Comparison of ENCODE assay signal across 22 mouse cellular contexts in the genomic region with DNA sequence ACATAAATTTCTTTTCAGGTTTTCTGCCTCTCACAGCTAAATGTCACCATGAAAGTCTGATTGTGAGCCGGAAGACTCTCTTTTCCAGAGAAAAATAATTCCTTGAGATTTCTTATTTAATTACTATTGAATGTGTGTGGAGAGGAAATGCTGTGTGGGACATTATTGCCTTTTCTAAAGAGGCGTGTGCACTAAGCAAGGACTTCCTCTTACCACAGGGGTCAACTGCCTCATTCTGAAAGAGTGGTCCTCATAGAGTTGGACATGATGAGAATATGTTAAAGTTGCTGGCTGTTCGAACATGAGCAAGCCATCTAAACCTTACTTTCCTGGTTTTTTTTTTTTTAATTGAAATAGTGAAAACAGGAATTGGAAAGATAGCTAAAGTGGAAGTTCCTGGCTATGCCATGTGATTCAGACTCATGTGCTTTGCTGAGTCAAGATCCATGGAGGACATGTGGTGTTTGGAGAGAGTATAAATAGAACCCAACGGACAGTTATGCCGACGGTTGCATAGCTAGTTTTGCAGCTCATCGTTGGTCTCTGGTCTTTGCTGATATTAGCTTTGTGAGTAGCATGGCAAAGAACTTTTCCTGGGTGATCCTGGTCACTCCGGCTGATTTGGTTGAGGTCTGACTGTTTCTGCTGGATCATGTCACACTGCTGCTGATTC. TPM values are rescaled to one million over a fixed set of nuclear protein-coding genes. Genes with fewer than 3 reads are reported as not detected.
DNase-seq lines count a peak whose midpoint lies in the region; ATAC-seq and TF ChIP-seq lines count a peak whose summit lies in the region.
"Had no signal": no experiment of that assay in that cellular context is flagged by ENCODE, and none has a peak within 500 bp of the region (broad histone marks: within the 10 kb centered on the region; RNA-seq: fewer than 3 reads in every experiment).

No protein-coding gene starts in this region.

- no peak for TF ChIP-seq POLR2A in liver, adult 2 months (IDR thresholded peaks at IDR 0.05; ENCODE audit: extremely low read depth, insufficient read depth, low read length)

- no peak for ATAC-seq in liver, embryonic 11.5 days (replicated peaks; ENCODE audit: low FRiP score)
- no peak for ATAC-seq in hindbrain, embryonic 14.5 days (ENCODE audit: low FRiP score)
- no peak for ATAC-seq in neural tube, embryonic 15.5 days (ENCODE audit: low FRiP score)
- ATAC-seq: forebrain, embryonic 15.5 days; hindbrain, postnatal 0 days had no signal

- no peaks in the 10 kb centered on the region for H3K36me3 ChIP-seq in liver, adult 2 months (ENCODE audit: control insufficient read depth, insufficient read depth, low read length)
- H3K36me3 ChIP-seq in liver, embryonic 11.5 days (ENCODE audit: control insufficient read depth, insufficient read depth, low read length): no peaks in the 10 kb centered on the region
- H3K36me3 ChIP-seq in megakaryocyte, embryonic 14.5 days (replicated peaks; ENCODE audit: low read length): no peaks in the 10 kb centered on the region
- no peaks in the 10 kb centered on the region for H3K36me3 ChIP-seq in hindbrain, embryonic 14.5 days (replicated peaks; ENCODE audit: control insufficient read depth, insufficient read depth)
- no peaks in the 10 kb centered on the region for H3K36me3 ChIP-seq in neural tube, embryonic 15.5 days
- H3K36me3 ChIP-seq: embryonic facial prominence, embryonic 15.5 days; forebrain, embryonic 10.5 days; forebrain, embryonic 15.5 days; heart, embryonic 13.5 days; hindbrain, embryonic 12.5 days had no signal

- no peak overlapping the region for H3K4me3 ChIP-seq in liver, adult 2 months (ENCODE audit: insufficient read depth, low read depth, low read length)
- no peak overlapping the region for H3K4me3 ChIP-seq in liver, embryonic 11.5 days (ENCODE audit: low read depth, low read length)
- no peak overlapping the region for H3K4me3 ChIP-seq in brown adipose tissue, adult 24 weeks (ENCODE audit: insufficient read depth, low read depth, low read length)
- H3K4me3 ChIP-seq in megakaryocyte, embryonic 14.5 days (replicated peaks): peak overlapping the region; percentile 73
- no peak overlapping the region for H3K4me3 ChIP-seq in hindbrain, embryonic 14.5 days (replicated peaks; ENCODE audit: low read length)
- H3K4me3 ChIP-seq in neural tube, embryonic 15.5 days (replicated peaks): no peak overlapping the region
- H3K4me3 ChIP-seq: embryonic facial prominence, embryonic 15.5 days; erythroblast, embryonic 14.5 days; forebrain, embryonic 10.5 days; forebrain, embryonic 15.5 days; heart, adult 2 months; heart, embryonic 13.5 days; hindbrain, embryonic 12.5 days had no signal

- H3K79me2 ChIP-seq in liver, adult 2 months (ENCODE audit: control insufficient read depth, insufficient read depth, low read length): no peaks in the 10 kb centered on the region

- H3K4me1 ChIP-seq in liver, adult 2 months (ENCODE audit: control insufficient read depth, insufficient read depth, low read length): no peaks in the 10 kb centered on the region
- H3K4me1 ChIP-seq in liver, embryonic 11.5 days (replicated peaks; ENCODE audit: control insufficient read depth, insufficient read depth, low read length): no peaks in the 10 kb centered on the region
- no peaks in the 10 kb centered on the region for H3K4me1 ChIP-seq in brown adipose tissue, adult 24 weeks (ENCODE audit: control insufficient read depth, insufficient read depth, insufficient read length, low read length)
- peaks cover 16% of the 10 kb centered on the region for H3K4me1 ChIP-seq in megakaryocyte, embryonic 14.5 days
- no peaks in the 10 kb centered on the region for H3K4me1 ChIP-seq in hindbrain, embryonic 14.5 days (replicated peaks; ENCODE audit: control insufficient read depth, insufficient read depth, low read length)
- H3K4me1 ChIP-seq in neural tube, embryonic 15.5 days: no peaks in the 10 kb centered on the region
- H3K4me1 ChIP-seq: embryonic facial prominence, embryonic 15.5 days; forebrain, embryonic 10.5 days; forebrain, embryonic 15.5 days; heart, embryonic 13.5 days; hindbrain, embryonic 12.5 days had no signal

- peak; percentile 29 for DNase-seq in liver, adult 2 months (ENCODE audit: extremely low read depth, low read depth, low spot score)
- no peak for DNase-seq in liver, embryonic 11.5 days (ENCODE audit: low spot score)
- no peak for DNase-seq in hindbrain, embryonic 14.5 days (ENCODE audit: low spot score)
- DNase-seq: adrenal gland, adult 2 months; adrenal gland, postnatal 25 days; cerebellum, adult 11 months; cerebellum, adult 8-10 months; cerebellum, postnatal 14 days; embryo, embryonic 11 days; gastrocnemius, postnatal 36 days; heart, adult 2 months; heart, postnatal 36 days had no signal

- no peaks in the 10 kb centered on the region for H3K9me3 ChIP-seq in liver, embryonic 11.5 days (ENCODE audit: control insufficient read depth, low read length)
- H3K9me3 ChIP-seq in megakaryocyte, embryonic 14.5 days: peaks cover 11% of the 10 kb centered on the region
- no peaks in the 10 kb centered on the region for H3K9me3 ChIP-seq in hindbrain, embryonic 14.5 days (ENCODE audit: control insufficient read depth, low read length)
- no peaks in the 10 kb centered on the region for H3K9me3 ChIP-seq in neural tube, embryonic 15.5 days (replicated peaks)
- H3K9me3 ChIP-seq: embryonic facial prominence, embryonic 15.5 days; forebrain, embryonic 10.5 days; forebrain, embryonic 15.5 days; heart, embryonic 13.5 days; hindbrain, embryonic 12.5 days had no signal

- no peaks in the 10 kb centered on the region for H3K27me3 ChIP-seq in liver, adult 2 months (ENCODE audit: control insufficient read depth, insufficient read depth, low read length)
- H3K27me3 ChIP-seq in liver, embryonic 11.5 days (replicated peaks; ENCODE audit: control insufficient read depth, insufficient read depth, low read length): no peaks in the 10 kb centered on the region
- H3K27me3 ChIP-seq in megakaryocyte, embryonic 14.5 days (replicated peaks): peaks cover 6% of the 10 kb centered on the region
- H3K27me3 ChIP-seq in hindbrain, embryonic 14.5 days (ENCODE audit: control insufficient read depth, insufficient read depth, low read length): no peaks in the 10 kb centered on the region
- H3K27me3 ChIP-seq in neural tube, embryonic 15.5 days (replicated peaks): no peaks in the 10 kb centered on the region
- H3K27me3 ChIP-seq: embryonic facial prominence, embryonic 15.5 days; forebrain, embryonic 15.5 days; heart, embryonic 13.5 days; hindbrain, embryonic 12.5 days had no signal

- no peak overlapping the region for H3K4me2 ChIP-seq in liver, embryonic 11.5 days
- no peak overlapping the region for H3K4me2 ChIP-seq in hindbrain, embryonic 14.5 days (replicated peaks)
- no peak overlapping the region for H3K4me2 ChIP-seq in neural tube, embryonic 15.5 days
- H3K4me2 ChIP-seq: embryonic facial prominence, embryonic 15.5 days; forebrain, embryonic 15.5 days; heart, embryonic 13.5 days; hindbrain, embryonic 12.5 days had no signal

- H3K27ac ChIP-seq in liver, adult 2 months (replicated peaks; ENCODE audit: insufficient read depth, low read depth, low read length): no peak overlapping the region
- no peak overlapping the region for H3K27ac ChIP-seq in liver, embryonic 11.5 days (ENCODE audit: low read depth, low read length)
- peak overlapping the region; percentile 51; the same call in 1 of the 2 replicates for H3K27ac ChIP-seq in brown adipose tissue, adult 24 weeks (replicated peaks; ENCODE audit: low read depth, low read length)
- H3K27ac ChIP-seq in hindbrain, embryonic 14.5 days: no peak overlapping the region
- H3K27ac ChIP-seq in neural tube, embryonic 15.5 days (replicated peaks): no peak overlapping the region
- H3K27ac ChIP-seq: embryonic facial prominence, embryonic 15.5 days; forebrain, embryonic 10.5 days; forebrain, embryonic 15.5 days; heart, adult 2 months; heart, embryonic 13.5 days; hindbrain, embryonic 12.5 days; hindbrain, postnatal 0 days had no signal

- WGBS in liver, adult 2 months: 87% methylated on average over 8 of the region's 8 CpGs
- WGBS in liver, embryonic 11.5 days: 73% methylated on average over 8 of the region's 8 CpGs
- WGBS in hindbrain, embryonic 14.5 days: 92% methylated on average over 8 of the region's 8 CpGs
- 93% methylated on average over 8 of the region's 8 CpGs for WGBS in neural tube, embryonic 15.5 days

- no peak overlapping the region for H3K9ac ChIP-seq in liver, adult 2 months (ENCODE audit: low read depth, low read length)
- no peak overlapping the region for H3K9ac ChIP-seq in liver, embryonic 11.5 days (ENCODE audit: low read depth, low read length)
- no peak overlapping the region for H3K9ac ChIP-seq in hindbrain, embryonic 14.5 days
- no peak overlapping the region for H3K9ac ChIP-seq in neural tube, embryonic 15.5 days (replicated peaks)
- H3K9ac ChIP-seq: embryonic facial prominence, embryonic 15.5 days; forebrain, embryonic 15.5 days; heart, embryonic 13.5 days; hindbrain, embryonic 12.5 days had no signal

- no peak for TF ChIP-seq CTCF in liver, adult 2 months (IDR thresholded peaks at IDR 0.05; ENCODE audit: low read depth, low read length)

RNA-seq across cellular contexts. Expression of a gene that starts 17.3 kb away (rescaled TPM):
- total RNA-seq in liver, adult 2 months (2014; rRNA removed): 28.1 and 38.2 TPM in 2 replicates
- polyA plus RNA-seq in liver, adult 2 months (2012; rRNA removed): 12.1 and 12.2 TPM in 2 replicates
- 22.1 and 26.9 TPM in 2 replicates for polyA plus RNA-seq in liver, embryonic 11.5 days (2014; fragmentation: Nextera tagmentation; extraction: Ambion mirVana)
- polyA plus RNA-seq in brown adipose tissue, adult 24 weeks (2012; ENCODE audit: insufficient read depth, insufficient read length, missing spikeins): 16.3 and 16.9 TPM in 2 replicates
- 14.5 and 26.8 TPM in 2 replicates for polyA plus RNA-seq in megakaryocyte, embryonic 14.5 days (2012; ENCODE audit: insufficient read depth, low replicate concordance)
- 27.3 and 32.3 TPM in 2 replicates for polyA plus RNA-seq in hindbrain, embryonic 14.5 days (2014; fragmentation: Nextera tagmentation; extraction: Ambion mirVana)
- 21.7 and 23.5 TPM in 2 replicates for polyA plus RNA-seq in neural tube, embryonic 15.5 days (2015; fragmentation: Nextera tagmentation; extraction: Ambion mirVana)
